Mouse (Mus musculus) heart, embryonic 16.5 days (tissue): ENCODE results near the gene Ralbp1. TPM values are rescaled to one million over a fixed set of nuclear protein-coding genes. Genes with fewer than 3 reads are reported as not detected.

Experiments
- ATAC-seq: fragments of 200-750 bp; cut with Nextera tagmentation; replicated peaks from 2 replicates; pipeline ENCODE4 v1.8.0; 2017; ENCODE audit warnings: moderate number of reproducible peaks; ENCODE audit not compliant: insufficient read depth, low FRiP score; ENCODE audit errors: extremely low read depth
- H3K27ac ChIP-seq: fragments of 300-500 bp; sonication (generic); 2 replicates; pipeline ENCODE4 v1.5.1; 2014; ENCODE audit warnings: mild to moderate bottlenecking, low read length, control low read depth, moderate library complexity
- H3K27me3 ChIP-seq: fragments of 300-500 bp; sonication (generic); 2 replicates; pipeline ENCODE4 v1.6.1; 2014; ENCODE audit warnings: low read length, mixed read lengths; ENCODE audit not compliant: control insufficient read depth, insufficient read depth
- H3K36me3 ChIP-seq: fragments of 300-500 bp; sonication (generic); 2 replicates; pipeline ENCODE4 v1.6.1; 2014; ENCODE audit not compliant: control insufficient read depth, insufficient read depth
- H3K4me1 ChIP-seq: fragments of 300-500 bp; sonication (generic); 2 replicates; pipeline ENCODE4 v1.6.1; 2014; ENCODE audit warnings: low read length, mixed read lengths; ENCODE audit not compliant: control insufficient read depth, insufficient read depth
- H3K4me2 ChIP-seq: fragments of 300-500 bp; sonication (generic); 2 replicates; pipeline ENCODE4 v1.6.1; 2014; ENCODE audit warnings: low read depth, mild to moderate bottlenecking, control low read depth, low read length
- H3K4me3 ChIP-seq: fragments of 300-500 bp; sonication (generic); 2 replicates; pipeline ENCODE4 v1.5.1; 2014; ENCODE audit warnings: mild to moderate bottlenecking, control low read depth, low read length
- H3K9ac ChIP-seq: fragments of 300-500 bp; sonication (generic); 2 replicates; pipeline ENCODE4 v1.6.1; 2014; ENCODE audit warnings: low read length, control low read depth
- H3K9me3 ChIP-seq: fragments of 300-500 bp; sonication (generic); replicated peaks from 2 replicates; pipeline ENCODE4 v1.6.1; 2016; ENCODE audit warnings: low read length; ENCODE audit not compliant: control insufficient read depth
- WGBS: fragments of 180-500 bp; shearing (Covaris S2); extraction: QIAGEN DNeasy Blood & Tissue Kit; methylation state at CpG from one replicate; pipeline ENCODE4 v1.1.7; 2014; 5-methylcytosine and 5-hydroxymethylcytosine counted together
- polyA plus RNA-seq: library from polyadenylated mRNA; unstranded; fragments of >200 nt; fragmentation: Nextera tagmentation; extraction: Ambion mirVana; gene quantifications from 2 replicates; pipeline ENCODE4 v1.2.1, GENCODE M21; 2015

Ralbp1 gene
- polyA plus RNA-seq, 1 experiment from 2014 or later: 54.8 TPM

DNA sequence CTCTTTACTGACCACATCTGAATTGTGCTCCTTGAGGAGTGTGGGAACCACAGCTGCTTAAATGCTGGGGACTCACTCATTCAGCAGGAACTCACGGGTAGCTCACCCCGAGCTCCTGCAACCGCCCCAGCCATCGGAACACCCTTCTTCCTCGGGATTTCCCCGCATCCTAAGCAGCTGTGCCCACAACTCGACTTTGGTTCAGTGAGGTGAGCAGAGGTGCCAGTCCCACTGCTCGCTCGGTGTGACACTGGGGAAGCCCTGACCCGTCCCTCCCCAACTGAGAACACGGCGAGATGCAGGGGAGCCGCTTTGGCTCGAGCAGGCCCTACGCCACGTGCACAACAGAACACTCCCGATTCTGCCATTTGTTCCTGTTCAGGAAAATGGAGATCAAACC lies 35.1 kb downstream of the Ralbp1 start:
- H3K27me3 ChIP-seq: no peaks in the 10 kb centered on the region
- no peaks in the 10 kb centered on the region for H3K9me3 ChIP-seq
- no peak overlapping the region for H3K9ac ChIP-seq
- H3K36me3 ChIP-seq: peaks cover 27% of the 10 kb centered on the region
- ATAC-seq: no peak
- H3K4me2 ChIP-seq: no peak overlapping the region
- peaks cover 6% of the 10 kb centered on the region for H3K4me1 ChIP-seq
- 88% methylated on average over 17 of the region's 17 CpGs for WGBS
- H3K4me3 ChIP-seq: no peak overlapping the region
- H3K27ac ChIP-seq: no peak overlapping the region

DNA sequence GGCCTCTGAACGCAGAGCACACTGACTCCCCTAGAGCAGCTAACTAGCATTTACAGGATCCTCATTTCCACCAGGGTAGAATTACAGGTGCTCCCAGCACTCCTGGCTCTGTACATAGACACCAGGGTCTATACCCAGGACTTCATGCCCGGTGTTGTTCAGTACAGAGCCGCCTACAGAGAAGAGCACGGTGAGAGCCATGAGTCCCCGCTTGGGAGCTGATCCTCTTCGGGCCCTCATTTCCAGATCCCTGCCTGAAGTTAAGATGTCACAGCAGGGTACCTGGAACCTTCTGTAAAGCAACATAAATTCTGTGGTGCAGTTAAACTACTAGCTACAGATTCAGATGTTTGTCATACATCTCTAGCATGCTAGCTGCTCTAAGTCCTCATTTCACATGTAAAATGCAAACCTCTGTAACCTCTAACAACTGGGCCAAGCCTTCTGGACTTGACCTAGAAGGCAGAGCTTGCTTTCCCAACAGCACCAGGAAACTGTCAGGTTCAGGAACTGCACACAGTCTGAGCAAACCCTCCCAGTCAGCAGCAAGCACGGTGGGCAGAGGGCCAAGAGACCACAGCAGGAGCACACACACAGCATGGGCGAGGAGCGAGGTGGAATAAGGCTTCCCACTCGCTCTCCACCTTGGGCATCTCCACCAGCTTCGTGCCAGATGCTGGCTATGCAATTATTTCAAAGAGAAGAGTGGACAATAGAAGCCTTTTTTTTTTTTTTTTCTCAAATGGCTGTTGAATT lies 37.7 kb downstream of the Ralbp1 start:
- WGBS: 69% methylated on average over 11 of the region's 11 CpGs
- H3K27ac ChIP-seq: peak overlapping the region; percentile 13; the same call in 1 of the 2 replicates
- H3K9me3 ChIP-seq: no peaks in the 10 kb centered on the region
- no peaks in the 10 kb centered on the region for H3K27me3 ChIP-seq
- no peak overlapping the region for H3K4me3 ChIP-seq
- H3K4me1 ChIP-seq: peaks cover 6% of the 10 kb centered on the region
- peaks cover 24% of the 10 kb centered on the region for H3K36me3 ChIP-seq
- H3K4me2 ChIP-seq: no peak overlapping the region
- ATAC-seq: 0 out of 2 replicates have a peak, but pooled peaks have one; percentile 44
- 0 out of 2 replicates have a peak overlapping the region, but pooled peaks have one; percentile 1 for H3K9ac ChIP-seq

DNA sequence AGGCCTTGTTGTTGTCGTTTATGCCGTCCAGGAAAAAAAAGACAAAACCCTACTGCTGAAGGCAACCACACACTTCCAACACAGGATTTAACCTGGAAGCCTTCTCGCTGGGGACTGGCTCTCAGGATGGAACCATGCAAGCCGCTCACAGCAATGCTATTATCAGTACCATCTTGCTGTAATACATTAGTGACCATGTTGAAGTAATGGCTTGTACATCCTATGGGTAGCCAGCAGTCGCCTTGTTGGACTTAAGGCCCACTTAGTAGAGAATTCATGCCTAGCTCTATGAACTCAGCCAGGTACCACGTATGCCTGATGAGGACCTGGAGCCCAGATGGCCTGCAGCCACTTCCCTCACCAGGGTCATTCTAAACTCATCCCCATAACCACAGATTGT lies 40.2 kb downstream of the Ralbp1 start:
- Histone ChIP-seq H3K36me3 (peaks cover 33% of the 10 kb centered on the region), H3K4me2 (no peak overlapping the region), H3K9me3 (no peaks in the 10 kb centered on the region), H3K27me3 (no peaks in the 10 kb centered on the region), H3K4me1 (peaks cover 6% of the 10 kb centered on the region), H3K4me3 (no peak overlapping the region), H3K27ac (no peak overlapping the region), H3K9ac (no peak overlapping the region)
- no peak for ATAC-seq
- WGBS: 87% methylated on average over 6 of the region's 6 CpGs

DNA sequence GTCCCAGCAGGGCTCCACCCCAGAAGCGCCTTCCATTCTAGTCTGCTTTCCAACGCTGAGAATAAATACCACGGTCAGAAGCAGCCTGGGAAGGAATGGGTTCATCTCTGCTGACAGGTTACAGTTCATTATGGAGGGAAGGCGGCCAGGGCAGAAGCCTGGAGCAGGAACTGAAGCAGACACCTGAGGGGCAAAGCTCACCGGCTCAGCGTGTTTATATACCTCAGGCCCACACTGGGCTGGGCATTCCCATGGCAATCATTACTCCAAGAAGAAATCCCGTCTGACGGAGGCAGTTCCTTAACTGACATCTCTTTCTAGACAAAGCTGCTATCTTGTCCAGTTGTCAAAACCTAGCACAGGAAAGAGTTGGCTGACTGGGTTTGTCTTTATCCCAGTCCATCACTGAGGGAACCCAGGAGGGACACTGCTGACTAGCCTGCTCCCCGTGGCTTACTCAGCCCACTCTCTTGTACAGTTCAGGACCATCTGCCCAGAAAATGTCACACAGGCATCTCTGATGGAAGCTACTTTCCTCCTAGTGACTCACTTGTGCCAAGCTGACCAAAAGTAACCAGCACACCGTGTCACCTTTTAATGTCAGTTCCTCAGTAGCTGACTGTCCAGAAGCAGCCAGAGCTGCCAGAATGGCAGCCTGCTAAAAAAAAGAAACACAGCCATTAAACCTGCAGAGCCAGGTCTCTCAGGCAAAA lies 42.8 kb downstream of the Ralbp1 start:
- no peak for ATAC-seq
- Histone ChIP-seq H3K4me3 (no peak overlapping the region), H3K4me2 (no peak overlapping the region), H3K27me3 (no peaks in the 10 kb centered on the region), H3K9ac (no peak overlapping the region), H3K4me1 (peaks cover 2% of the 10 kb centered on the region; the same call in 1 of the 2 replicates), H3K36me3 (peaks cover 41% of the 10 kb centered on the region), H3K27ac (no peak overlapping the region), H3K9me3 (no peaks in the 10 kb centered on the region)
- WGBS: 84% methylated on average over 10 of the region's 10 CpGs

DNA sequence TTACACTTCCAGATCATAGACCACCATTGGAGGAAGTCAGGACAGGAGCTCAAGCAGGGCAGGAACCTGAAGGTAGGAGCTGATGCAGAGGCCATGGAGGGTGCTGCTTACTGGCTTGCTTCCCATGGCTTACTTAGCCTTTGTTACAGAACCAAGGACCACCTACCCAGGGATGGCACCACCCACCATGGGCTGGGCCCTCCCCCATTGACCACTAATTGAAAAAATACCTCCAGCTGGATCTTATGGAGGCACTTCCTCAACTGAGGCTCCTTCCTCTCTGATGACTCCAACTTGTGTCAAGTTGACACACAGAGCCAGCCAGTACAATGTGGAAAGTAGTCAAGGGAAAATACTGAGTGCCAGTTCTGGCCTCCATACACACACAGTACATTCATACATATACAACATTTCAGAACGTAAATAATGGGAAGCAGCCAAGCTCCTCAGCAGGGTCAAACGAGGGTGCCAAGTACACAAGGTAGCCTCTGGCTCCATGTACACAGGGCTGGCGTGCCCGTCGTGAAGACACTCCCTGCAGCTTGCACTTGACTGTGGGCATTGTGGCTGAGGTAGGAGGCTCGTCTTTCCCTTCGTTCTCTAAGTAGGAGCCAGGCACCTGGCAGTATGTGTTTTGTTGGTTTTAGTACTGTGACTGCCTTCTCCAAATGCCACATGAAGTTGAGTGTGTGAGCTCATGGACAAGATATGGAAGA lies 45.9 kb downstream of the Ralbp1 start:
- no peak for ATAC-seq
- Histone ChIP-seq H3K9ac (no peak overlapping the region), H3K4me2 (no peak overlapping the region), H3K27me3 (no peaks in the 10 kb centered on the region), H3K4me3 (no peak overlapping the region), H3K4me1 (no peaks in the 10 kb centered on the region), H3K27ac (no peak overlapping the region), H3K9me3 (no peaks in the 10 kb centered on the region), H3K36me3 (peaks cover 62% of the 10 kb centered on the region)
- WGBS: 87% methylated on average over 7 of the region's 7 CpGs

DNA sequence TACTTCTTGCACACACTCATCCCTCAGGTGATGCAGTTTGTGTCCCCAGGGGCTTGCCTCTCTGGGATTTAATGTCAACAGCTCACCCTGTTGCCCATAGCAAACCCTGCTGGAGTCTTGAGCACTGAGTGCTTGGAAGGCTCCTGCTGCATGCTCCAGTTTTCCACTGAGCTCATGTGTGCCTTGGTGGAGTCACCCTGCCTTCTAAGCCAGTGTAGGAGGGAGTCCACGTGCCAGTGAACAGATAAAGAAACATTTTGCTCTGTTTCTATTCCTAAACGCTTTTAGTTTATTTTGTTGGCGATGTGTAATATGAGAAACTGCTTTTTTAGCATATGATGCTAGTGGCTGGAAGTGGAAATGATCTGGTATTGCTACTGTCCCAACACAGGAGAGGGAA lies 48.9 kb downstream of the Ralbp1 start:
- H3K4me1 ChIP-seq: no peaks in the 10 kb centered on the region
- no peak overlapping the region for H3K27ac ChIP-seq
- ATAC-seq: no peak
- 83% methylated on average over 3 of the region's 3 CpGs for WGBS
- H3K27me3 ChIP-seq: no peaks in the 10 kb centered on the region
- peaks cover 72% of the 10 kb centered on the region for H3K36me3 ChIP-seq
- H3K9ac ChIP-seq: no peak overlapping the region
- H3K4me2 ChIP-seq: no peak overlapping the region
- no peak overlapping the region for H3K4me3 ChIP-seq
- no peaks in the 10 kb centered on the region for H3K9me3 ChIP-seq

DNA sequence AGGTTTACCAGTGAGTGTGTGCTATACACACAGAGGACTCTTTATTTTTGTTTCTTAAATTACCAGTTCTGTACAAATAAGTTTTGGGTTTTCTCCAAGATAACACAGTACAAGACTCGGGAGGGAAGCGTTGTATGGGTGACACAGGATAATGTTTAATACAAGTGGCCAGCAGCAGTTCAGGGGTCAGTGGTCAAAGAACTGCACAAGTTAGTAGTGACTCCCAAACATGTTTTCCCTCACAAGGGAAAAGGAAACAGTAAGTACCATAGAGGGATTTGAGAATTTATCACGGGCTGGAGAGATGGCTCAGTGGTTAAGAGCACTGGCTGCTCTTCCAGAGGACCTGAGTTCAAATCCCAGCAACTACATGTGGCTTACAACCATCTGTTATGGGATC lies 51.7 kb downstream of the Ralbp1 start:
- no peak for ATAC-seq
- H3K4me3 ChIP-seq: no peak overlapping the region
- H3K4me2 ChIP-seq: no peak overlapping the region
- H3K27ac ChIP-seq: no peak overlapping the region
- no peaks in the 10 kb centered on the region for H3K27me3 ChIP-seq
- H3K4me1 ChIP-seq: no peaks in the 10 kb centered on the region
- H3K36me3 ChIP-seq: peaks cover 66% of the 10 kb centered on the region
- 81% methylated on average over 3 of the region's 3 CpGs for WGBS
- no peaks in the 10 kb centered on the region for H3K9me3 ChIP-seq
- H3K9ac ChIP-seq: no peak overlapping the region

DNA sequence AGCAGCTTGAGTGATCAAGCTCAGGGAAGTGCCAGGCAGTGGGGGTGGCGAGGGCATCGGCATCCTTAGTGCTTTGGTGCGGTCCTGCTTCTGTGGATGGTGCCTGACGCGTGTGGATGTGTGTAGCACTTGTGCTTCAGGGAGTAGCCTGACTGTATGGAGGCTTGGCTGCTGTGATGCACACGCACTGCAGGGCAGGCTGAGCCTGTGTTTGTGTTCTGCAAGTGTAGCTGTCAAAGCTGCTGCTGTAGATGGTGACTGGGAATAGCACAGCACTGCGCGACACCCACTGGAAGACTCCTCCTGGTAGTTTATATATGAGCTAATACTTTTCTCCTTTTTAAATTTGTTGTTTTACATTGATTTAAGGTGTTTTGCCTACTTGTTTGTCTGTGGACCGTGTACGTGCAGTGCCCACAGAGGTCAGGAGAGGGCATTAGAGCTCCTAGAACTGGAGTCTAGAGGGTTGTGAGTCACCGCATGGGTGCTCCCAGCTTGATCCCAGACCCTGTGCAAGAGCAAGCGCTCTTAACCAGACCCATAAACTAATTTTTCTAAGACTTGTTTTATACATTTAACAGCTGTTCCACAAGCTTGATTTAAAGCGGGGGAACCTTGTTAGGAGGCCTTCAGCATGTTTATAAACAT lies 55.3 kb downstream of the Ralbp1 start:
- Histone ChIP-seq H3K4me3 (no peak overlapping the region), H3K4me1 (no peaks in the 10 kb centered on the region), H3K4me2 (no peak overlapping the region), H3K27ac (no peak overlapping the region), H3K9ac (no peak overlapping the region), H3K9me3 (no peaks in the 10 kb centered on the region), H3K27me3 (no peaks in the 10 kb centered on the region), H3K36me3 (peaks cover 43% of the 10 kb centered on the region)
- no peak for ATAC-seq
- WGBS: 88% methylated on average over 13 of the region's 13 CpGs
